Mouse (Mus musculus) brain, adult 2 months (tissue): ENCODE measurements around the gene Dapk2.

Source experiments
- DNase-seq: peaks from one replicate; pipeline ENCODE4 v3.0.0; 2011; ENCODE audit warnings: low read depth, low spot score

Gene Dapk2

DNA sequence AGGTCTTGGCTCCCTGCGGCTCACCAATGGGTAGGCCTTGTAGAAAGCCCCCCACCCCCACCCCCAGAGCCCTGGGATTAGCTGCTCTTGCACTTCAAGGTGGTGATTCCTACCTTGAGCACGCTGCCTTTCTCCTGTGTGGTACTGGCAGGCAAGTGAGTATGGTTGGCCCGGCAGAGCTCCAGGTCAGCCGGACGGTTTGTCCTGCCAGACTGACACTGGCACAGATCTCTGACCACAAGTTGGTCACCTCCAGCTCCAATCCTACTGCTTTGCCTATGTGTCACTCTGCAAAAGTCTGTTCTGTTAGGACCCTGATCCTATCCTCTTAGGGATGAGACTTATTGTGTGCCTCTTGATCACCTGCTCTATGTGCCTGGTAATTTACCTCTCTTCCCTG, 26.5 kb downstream of the Dapk2 start:
- DNase-seq: peak; percentile 25

DNA sequence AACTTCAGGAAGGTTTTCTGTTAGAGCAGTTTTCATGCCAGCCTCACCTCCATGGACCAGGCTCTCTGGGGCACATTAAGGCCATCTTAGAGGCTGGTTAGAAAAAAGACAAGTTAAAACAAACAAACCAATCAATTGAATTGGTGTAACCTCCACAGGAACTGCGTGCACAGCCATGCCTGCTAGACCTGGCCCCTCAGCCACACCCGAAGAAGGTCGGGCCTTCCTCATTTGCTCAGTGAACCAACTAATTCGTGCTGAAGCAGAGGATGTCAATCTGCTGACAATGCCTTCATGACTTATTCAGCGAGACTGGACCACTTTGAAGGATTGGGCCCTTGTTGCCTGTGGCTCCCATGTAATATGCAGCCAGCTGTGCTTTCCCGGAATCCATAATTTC, 28.4 kb downstream of the Dapk2 start:
- no peak for DNase-seq

GRCm38 (mm10) chr9:66189026-66189425, 31.0 kb downstream of the Dapk2 start:
- DNase-seq: no peak

GRCm38 (mm10) chr9:66194003-66194402, 36.0 kb downstream of the Dapk2 start:
- DNase-seq: no peak

GRCm38 (mm10) chr9:66196561-66196960, 38.5 kb downstream of the Dapk2 start:
- no peak for DNase-seq

- peak; percentile 80 for DNase-seq
Observed at GRCm38 (mm10) chr9:66198533-66198932, 40.5 kb downstream of the Dapk2 start.

DNA sequence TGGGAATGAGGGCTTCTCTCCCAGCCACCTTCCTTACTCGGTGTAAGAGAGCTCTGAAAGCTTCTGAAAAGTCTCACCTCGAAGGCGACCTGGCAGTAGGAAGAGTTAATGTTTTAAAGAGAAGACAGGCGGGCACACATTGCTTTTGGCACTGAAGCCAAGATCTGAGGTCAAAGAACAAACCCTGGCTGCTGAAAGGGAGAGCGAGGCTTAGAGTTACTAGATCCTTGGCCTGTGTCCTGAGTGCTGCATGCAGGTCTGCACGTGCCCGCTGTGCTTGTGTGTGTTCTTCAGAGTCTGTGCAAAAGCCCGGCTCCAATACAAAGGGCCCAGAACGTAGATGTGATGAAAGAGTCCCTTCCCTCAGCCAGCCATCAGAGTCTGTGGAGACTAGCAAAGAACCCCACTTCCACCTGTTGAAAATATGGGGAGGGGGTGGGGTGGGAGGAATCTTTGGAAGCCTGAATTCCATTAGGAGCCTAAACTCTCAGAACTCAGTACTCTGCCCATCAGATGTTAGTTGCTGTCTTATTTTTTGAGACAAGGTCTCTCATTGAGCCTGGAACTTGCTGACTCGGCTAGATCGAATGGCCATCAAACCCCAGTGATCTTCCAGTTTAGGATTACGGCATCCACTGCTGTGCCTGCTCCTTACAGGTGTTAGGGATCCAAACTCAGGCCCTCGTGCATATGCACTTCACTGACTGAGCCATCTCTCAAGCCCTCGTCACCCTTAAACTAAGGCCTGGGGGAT, 41.8 kb downstream of the Dapk2 start:
- DNase-seq: no peak

DNA sequence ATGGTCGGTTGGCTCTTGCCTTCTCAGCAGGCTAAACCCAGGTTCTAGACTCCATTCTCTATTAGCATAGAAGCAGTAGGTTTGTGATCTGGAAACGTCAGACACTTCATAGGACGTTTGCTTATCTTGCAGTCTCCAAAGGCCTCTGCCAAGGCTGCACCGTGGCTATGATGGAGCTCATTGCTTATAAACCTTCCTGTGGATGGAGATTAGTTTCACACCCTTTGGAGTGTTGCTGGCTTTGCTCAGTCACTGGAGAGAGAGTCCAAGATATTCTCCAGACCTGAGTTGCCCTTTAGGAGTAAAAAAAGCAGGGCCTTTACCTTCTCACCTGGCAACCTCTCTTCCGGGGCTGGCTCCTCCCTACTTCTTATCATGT, 42.4 kb downstream of the Dapk2 start:
- no peak for DNase-seq

GRCm38 (mm10) chr9:66201665-66202064, 43.6 kb downstream of the Dapk2 start:
- DNase-seq: no peak

GRCm38 (mm10) chr9:66202463-66202862, 44.4 kb downstream of the Dapk2 start:
- no peak for DNase-seq

- DNase-seq: peak; percentile 64
Observed at GRCm38 (mm10) chr9:66205702-66206101, 47.7 kb downstream of the Dapk2 start.

GRCm38 (mm10) chr9:66206825-66207224, 48.8 kb downstream of the Dapk2 start:
- DNase-seq: peak; percentile 90

DNA sequence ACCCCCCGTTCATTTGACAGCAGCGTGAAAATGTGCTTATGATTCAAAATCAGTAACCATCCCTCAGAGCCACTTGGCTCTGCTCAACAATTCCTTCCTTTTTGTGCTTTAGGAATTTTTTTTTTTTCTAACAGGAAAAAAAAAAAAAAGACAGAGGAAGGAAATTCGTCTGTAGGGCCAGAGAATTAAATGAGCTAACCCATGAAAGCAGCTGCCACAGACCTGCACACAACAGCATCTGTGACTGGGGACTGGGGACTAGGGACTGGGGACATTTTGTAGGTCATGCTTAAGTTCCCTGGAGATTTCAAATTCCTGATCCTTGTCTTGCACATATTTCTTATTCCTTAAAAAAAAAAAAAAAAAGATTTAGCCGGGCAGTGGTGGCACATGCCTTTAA, 53.4 kb downstream of the Dapk2 start:
- DNase-seq: no peak

DNA sequence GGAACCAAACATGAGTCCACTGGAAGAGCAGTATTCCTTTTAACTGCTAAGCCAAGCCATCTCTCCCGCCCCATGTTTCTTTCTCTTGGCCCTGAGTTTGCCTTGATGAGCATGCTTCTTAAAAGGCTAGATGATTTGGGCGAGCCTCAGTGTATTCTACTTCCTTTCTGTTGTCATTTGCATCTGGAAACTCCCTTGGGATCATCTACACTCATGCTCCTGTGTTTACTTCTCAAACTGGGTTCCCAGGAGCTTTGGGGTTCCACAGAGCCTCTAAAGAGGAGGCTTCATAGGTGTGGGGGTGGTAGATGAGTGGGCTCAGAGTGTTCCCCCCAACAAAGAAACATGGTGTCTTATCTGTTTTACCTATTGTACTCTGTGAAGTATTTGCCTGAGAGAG, 54.1 kb downstream of the Dapk2 start:
- DNase-seq: no peak

DNA sequence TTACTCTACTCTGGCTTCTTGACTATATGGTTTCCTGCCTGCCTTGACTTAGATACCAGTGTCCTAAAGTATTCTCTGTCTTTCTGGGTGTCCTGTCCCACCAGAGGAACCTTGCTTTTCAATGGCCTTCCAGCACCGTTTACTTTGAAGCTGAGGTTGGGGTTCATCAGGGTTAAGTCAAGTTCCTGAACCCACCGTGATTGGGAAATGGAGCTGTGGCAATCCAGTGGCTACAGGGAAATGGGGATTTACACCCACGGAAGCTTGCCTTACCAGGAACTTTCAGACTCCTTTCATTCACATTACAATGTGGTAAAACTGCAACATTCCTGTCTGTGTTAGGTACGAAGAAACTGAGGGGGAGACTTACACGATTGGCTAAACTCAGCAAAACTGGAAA, 54.8 kb downstream of the Dapk2 start:
- DNase-seq: no peak

DNA sequence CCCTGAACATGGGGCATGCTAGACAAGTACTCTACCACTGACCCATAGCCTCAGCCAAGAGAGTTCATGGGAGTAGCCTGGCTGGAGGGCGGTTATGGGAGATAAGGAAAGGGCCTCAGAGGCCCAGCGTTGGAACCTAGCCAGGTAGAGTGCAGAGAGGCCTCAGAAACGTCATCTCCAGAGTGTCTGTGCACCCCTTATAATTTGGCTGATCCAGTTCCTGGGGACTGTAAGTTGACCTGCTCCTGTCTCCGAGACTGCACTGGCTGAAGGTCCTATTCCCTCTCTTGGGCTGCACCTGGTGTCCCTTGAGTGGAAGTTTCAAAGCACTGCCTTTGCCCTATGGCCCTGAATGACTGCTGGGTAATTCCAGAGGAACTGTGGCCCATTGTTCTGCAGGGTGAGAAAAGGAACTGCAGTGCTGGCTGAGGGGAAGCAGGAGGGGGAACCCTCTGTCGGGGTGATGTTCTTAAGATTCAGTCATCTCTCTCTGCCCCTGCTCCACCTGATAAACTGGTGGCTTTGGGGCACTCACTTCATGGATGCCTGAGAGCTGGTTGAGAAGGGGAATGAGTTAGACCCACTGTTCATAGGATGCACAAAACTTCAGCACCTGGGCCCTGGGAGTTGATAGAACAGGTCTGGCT, 55.5 kb downstream of the Dapk2 start:
- no peak for DNase-seq

- no peak for DNase-seq
Observed at GRCm38 (mm10) chr9:66215551-66215950, 57.5 kb downstream of the Dapk2 start.

GRCm38 (mm10) chr9:66217970-66218369, 59.9 kb downstream of the Dapk2 start:
- no peak for DNase-seq

DNA sequence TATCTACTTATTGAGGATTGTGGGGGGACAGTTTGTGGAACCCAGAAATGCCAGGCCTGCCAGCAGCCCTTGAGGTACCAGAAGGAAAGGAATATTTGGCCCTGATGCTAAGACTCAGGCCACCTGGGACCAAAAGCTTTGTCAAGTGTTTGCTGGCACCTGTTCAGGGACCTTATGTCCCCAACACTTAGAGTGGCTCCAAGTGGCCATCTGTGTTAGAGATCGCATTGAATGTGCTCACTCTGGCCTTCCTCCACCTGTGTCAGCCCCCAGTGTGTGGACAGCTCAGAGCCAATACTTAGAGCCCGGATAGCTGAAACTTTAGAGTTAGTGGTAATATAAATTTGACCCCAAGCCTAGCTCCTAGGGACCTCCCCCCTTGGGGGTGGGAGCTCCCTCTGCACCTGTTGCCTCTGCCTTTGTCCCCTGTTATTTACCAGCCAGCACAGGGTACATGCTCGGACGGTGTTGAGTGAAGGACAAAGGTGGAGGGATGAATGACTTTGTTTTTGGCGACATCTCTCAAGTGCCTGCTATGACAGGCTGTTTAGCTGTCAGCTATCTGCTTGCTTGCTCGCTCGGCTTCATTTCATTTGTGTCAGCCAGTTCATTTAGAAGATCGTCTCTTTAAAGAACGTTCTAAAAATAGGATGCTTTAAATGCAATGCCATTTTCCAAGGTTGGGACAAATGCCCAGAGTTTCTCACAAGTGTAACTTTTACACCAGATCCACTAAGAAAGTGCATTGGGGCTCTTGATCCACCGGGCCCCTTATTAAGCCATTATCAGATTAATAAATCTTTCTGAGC, 61.1 kb downstream of the Dapk2 start:
- DNase-seq: peak; percentile 93

GRCm38 (mm10) chr9:66223872-66224271, 65.8 kb downstream of the Dapk2 start:
- no peak for DNase-seq

- DNase-seq: no peak
Observed at GRCm38 (mm10) chr9:66225737-66226485, 67.9 kb downstream of the Dapk2 start.
